Mouse (Mus musculus) adrenal gland, postnatal 14 days (tissue): ENCODE measurements around the gene Cplx3. TPM values are rescaled to one million over a fixed set of nuclear protein-coding genes. Genes with fewer than 3 reads are reported as not detected.

Experiments
- DNase-seq: peaks from one replicate; pipeline ENCODE4 v3.0.0; 2021; ENCODE audit warnings: mixed read lengths
- total RNA-seq: library from RNA; stranded (reverse); gene quantifications from 2 replicates; pipeline ENCODE4 v1.2.3, GENCODE M21; 2021

Cplx3 gene
- total RNA-seq, 1 experiment from 2014 or later, result not detected

GRCm38 (mm10) chr9:57559568-57559967 is 46.5 kb downstream of the Cplx3 start:
- no peak for DNase-seq

GRCm38 (mm10) chr9:57558625-57559024 is 47.5 kb downstream of the Cplx3 start:
- no peak for DNase-seq

DNA sequence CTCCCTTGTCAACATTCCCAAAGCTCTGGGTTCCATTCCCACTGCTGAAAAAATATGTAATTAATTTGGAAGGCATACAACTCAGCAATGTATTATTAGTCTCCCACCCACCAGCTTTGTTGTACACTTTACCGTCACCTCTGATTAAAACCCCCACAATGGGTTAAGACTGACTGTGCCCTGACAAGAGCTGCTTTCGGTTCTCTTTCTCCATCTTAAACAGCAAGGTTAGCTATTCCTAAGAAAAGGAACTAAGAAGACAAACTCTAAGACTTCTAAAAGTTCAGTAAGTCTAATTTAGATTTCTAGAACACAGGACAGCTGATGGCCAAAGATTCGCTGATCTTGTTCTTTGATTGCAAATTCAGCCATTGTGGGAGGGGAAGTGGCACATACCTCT is 48.9 kb downstream of the Cplx3 start:
- no peak for DNase-seq

GRCm38 (mm10) chr9:57554753-57555152 is 51.3 kb downstream of the Cplx3 start:
- no peak for DNase-seq

- no peak for DNase-seq
These were observed 53.0 kb downstream of the Cplx3 start for GRCm38 (mm10) chr9:57553119-57553518.

- DNase-seq, result peak; percentile 82
These were observed 53.8 kb downstream of the Cplx3 start, which contains the start of gene Mpi for GRCm38 (mm10) chr9:57552139-57552887. Mpi (minus strand) TSS chr9:57552763.

- DNase-seq, result peak; percentile 85
These were observed 55.8 kb downstream of the Cplx3 start for GRCm38 (mm10) chr9:57550126-57550862.

Other genes starting within 250 kb of the Cplx3 start
- 19.8 and 24.6 TPM in 2 replicates for gene Ppcdc, start 166.2 kb downstream of the Cplx3 start, total RNA-seq
- 11.0 and 13.1 TPM in 2 replicates for gene Scamp5, start 138.2 kb downstream of the Cplx3 start, total RNA-seq
- gene Rpp25, start 102.3 kb downstream of the Cplx3 start, total RNA-seq, result 2.2 and 2.7 TPM in 2 replicates
- gene Cox5a, start 85.0 kb downstream of the Cplx3 start, total RNA-seq, result 1,056 and 1,152 TPM in 2 replicates
- 17.5 and 19.1 TPM in 2 replicates for gene Fam219b, start 68.8 kb downstream of the Cplx3 start, total RNA-seq
- gene Mpi, start 53.5 kb downstream of the Cplx3 start, total RNA-seq, result 35.8 and 38.6 TPM in 2 replicates
- 41.8 and 51.8 TPM in 2 replicates for gene Scamp2, start 45.3 kb downstream of the Cplx3 start, total RNA-seq
- 12.9 and 17.8 TPM in 2 replicates for gene Ulk3, start 16.8 kb downstream of the Cplx3 start, total RNA-seq
- gene Lman1l, start 14.5 kb upstream of the Cplx3 start, total RNA-seq, result not detected in 2 replicates
- gene Csk, start 47.4 kb upstream of the Cplx3 start, total RNA-seq, result 71.0 and 75.6 TPM in 2 replicates
- gene Cyp1a2, start 77.4 kb upstream of the Cplx3 start, total RNA-seq, result 1.5 and 43.1 TPM in 2 replicates
- gene Cyp1a1, start 81.6 kb upstream of the Cplx3 start, total RNA-seq, result 0.37 TPM in 1 of 2 replicates, not detected in the other
- gene Edc3, start 102.3 kb upstream of the Cplx3 start, total RNA-seq, result 8.9 and 10.6 TPM in 2 replicates
- 55.0 and 66.5 TPM in 2 replicates for gene Clk3, start 159.6 kb upstream of the Cplx3 start, total RNA-seq
- 4.2 and 6.1 TPM in 2 replicates for gene Arid3b, start 230.5 kb upstream of the Cplx3 start, total RNA-seq